In genomic region chr5:15602424-15602947, GRCm38 (mm10) we compare ENCODE assay signal across 19 mouse cellular contexts. TPM values are rescaled to one million over a fixed set of nuclear protein-coding genes. Genes with fewer than 3 reads are reported as not detected.
DNase-seq lines count a peak whose midpoint lies in the region; ATAC-seq and TF ChIP-seq lines count a peak whose summit lies in the region.
"Not testable (repeated sequence)": the region's sequence is repeated elsewhere in the genome, so short reads cannot be mapped to it uniquely, and the experiment has no call there.
"Had no signal": no experiment of that assay in that cellular context is flagged by ENCODE, and none has a peak within 500 bp of the region (broad histone marks: within the 10 kb centered on the region; RNA-seq: fewer than 3 reads in every experiment).

No protein-coding gene starts in this region.

- peak; percentile 41 for DNase-seq in MN1 (ENCODE audit: low spot score)
- peak; percentile 53 for DNase-seq in forebrain, embryonic 11.5 days (ENCODE audit: low spot score)
- peak; percentile 1 for DNase-seq in hindbrain, embryonic 11.5 days (ENCODE audit: low spot score)
- peak; percentile 5 for DNase-seq in lung, embryonic 14.5 days
- peak; percentile 1 for DNase-seq in retina, embryonic 14.5 days (ENCODE audit: low spot score)
- peak; percentile 2 for DNase-seq in yolk sac, embryonic 10.5 days (ENCODE audit: low spot score)

- not testable (repeated sequence) for H3K36me3 ChIP-seq in forebrain, embryonic 11.5 days (ENCODE audit: control insufficient read depth, insufficient read depth, low read length); heart, embryonic 12.5 days; hindbrain, embryonic 11.5 days (ENCODE audit: control insufficient read depth, insufficient read depth, low read length); lung, embryonic 14.5 days (ENCODE audit: insufficient read depth); midbrain, embryonic 12.5 days

- not testable (repeated sequence) for H3K9ac ChIP-seq in forebrain, embryonic 11.5 days (ENCODE audit: low read length); heart, embryonic 12.5 days; hindbrain, embryonic 11.5 days (ENCODE audit: low read depth, low read length); lung, embryonic 14.5 days; midbrain, embryonic 12.5 days (replicated peaks)

- ATAC-seq in forebrain, embryonic 11.5 days (replicated peaks; ENCODE audit: low FRiP score) = 0 out of 2 replicates have a peak, but pooled peaks have one; percentile 50
- ATAC-seq in heart, embryonic 12.5 days (ENCODE audit: insufficient number of reproducible peaks, low FRiP score) = 0 out of 2 replicates have a peak, but pooled peaks have one; percentile 43
- ATAC-seq in hindbrain, embryonic 11.5 days (ENCODE audit: low FRiP score); lung, embryonic 14.5 days (ENCODE audit: insufficient read depth): not testable (repeated sequence)
- ATAC-seq in midbrain, embryonic 12.5 days (ENCODE audit: low FRiP score, low read depth) = 0 out of 2 replicates have a peak, but pooled peaks have one; percentile 25

- H3K4me3 ChIP-seq in forebrain, embryonic 11.5 days (ENCODE audit: low read depth, low read length); heart, embryonic 12.5 days; hindbrain, embryonic 11.5 days (ENCODE audit: low read depth, low read length); lung, embryonic 14.5 days (ENCODE audit: low read depth, low read length); midbrain, embryonic 12.5 days: not testable (repeated sequence)

- H3K9me3 ChIP-seq in forebrain, embryonic 11.5 days (ENCODE audit: control insufficient read depth, low read length) = peaks cover 12% of the 10 kb centered on the region
- peaks cover 14% of the 10 kb centered on the region for H3K9me3 ChIP-seq in heart, embryonic 12.5 days (replicated peaks)
- H3K9me3 ChIP-seq in hindbrain, embryonic 11.5 days (ENCODE audit: control insufficient read depth, low read length) = peaks cover 12% of the 10 kb centered on the region
- peaks cover 12% of the 10 kb centered on the region; the same call in 1 of the 2 replicates for H3K9me3 ChIP-seq in lung, embryonic 14.5 days (ENCODE audit: low read depth, low read length)
- H3K9me3 ChIP-seq in midbrain, embryonic 12.5 days = peaks cover 25% of the 10 kb centered on the region

- not testable (repeated sequence) for H3K27ac ChIP-seq in forebrain, embryonic 11.5 days (ENCODE audit: low read depth, low read length); heart, embryonic 12.5 days (ENCODE audit: poor library complexity, severe bottlenecking); hindbrain, embryonic 11.5 days (ENCODE audit: low read depth, low read length); lung, embryonic 14.5 days (ENCODE audit: low read depth); midbrain, embryonic 12.5 days (replicated peaks)

- H3K4me2 ChIP-seq in forebrain, embryonic 11.5 days (ENCODE audit: low read depth, low read length, severe bottlenecking); heart, embryonic 12.5 days; hindbrain, embryonic 11.5 days (replicated peaks; ENCODE audit: low read depth, low read length); lung, embryonic 14.5 days; midbrain, embryonic 12.5 days (replicated peaks): not testable (repeated sequence)

- not testable (repeated sequence) for TF ChIP-seq CTCF in lung, embryonic 14.5 days (IDR thresholded peaks at IDR 0.05; ENCODE audit: low read depth)

- not testable (repeated sequence) for H3K4me1 ChIP-seq in forebrain, embryonic 11.5 days (replicated peaks; ENCODE audit: control insufficient read depth, insufficient read depth, low read length); heart, embryonic 12.5 days (replicated peaks); hindbrain, embryonic 11.5 days (replicated peaks; ENCODE audit: control insufficient read depth, insufficient read depth, low read length); lung, embryonic 14.5 days (ENCODE audit: insufficient read depth); midbrain, embryonic 12.5 days

- not testable (repeated sequence) for H3K27me3 ChIP-seq in forebrain, embryonic 11.5 days (ENCODE audit: control insufficient read depth, insufficient read depth, low read length); heart, embryonic 12.5 days (replicated peaks); hindbrain, embryonic 11.5 days (ENCODE audit: control insufficient read depth, insufficient read depth, low read length); lung, embryonic 14.5 days (ENCODE audit: insufficient read depth, low read length); midbrain, embryonic 12.5 days

- 64% methylated on average over 3 of the region's 3 CpGs for WGBS in forebrain, embryonic 11.5 days
- 50% methylated on average over 3 of the region's 3 CpGs for WGBS in heart, embryonic 12.5 days
- WGBS in hindbrain, embryonic 11.5 days = 65% methylated on average over 3 of the region's 3 CpGs
- WGBS in lung, embryonic 14.5 days = 57% methylated on average over 3 of the region's 3 CpGs
- 65% methylated on average over 3 of the region's 3 CpGs for WGBS in midbrain, embryonic 12.5 days

RNA-seq across cellular contexts. Expression of gene Speer4d, which starts 16.4 kb away (rescaled TPM):
- polyA plus RNA-seq in forebrain, embryonic 11.5 days (2014; fragmentation: Nextera tagmentation; extraction: Ambion mirVana) = not detected in 2 replicates
- 0.50 TPM in 1 of 2 replicates, not detected in the other for polyA plus RNA-seq in heart, embryonic 12.5 days (2016; fragmentation: Nextera tagmentation; extraction: Ambion mirVana)
- polyA plus RNA-seq in hindbrain, embryonic 11.5 days (2014; fragmentation: Nextera tagmentation; extraction: Ambion mirVana) = not detected in 2 replicates
- not detected in 2 replicates for polyA plus RNA-seq in lung, embryonic 14.5 days (2014; fragmentation: Nextera tagmentation; extraction: Ambion mirVana)
- not detected in 2 replicates for polyA plus RNA-seq in midbrain, embryonic 12.5 days (2016; fragmentation: Nextera tagmentation; extraction: Ambion mirVana)
- polyA plus RNA-seq: activated CD4-positive, CD25-positive, alpha-beta regulatory T cell, adult 4 months; embryonic facial prominence, embryonic 11.5 days; embryonic facial prominence, embryonic 14.5 days; forebrain, embryonic 10.5 days; forebrain, embryonic 14.5 days; G1E; gonadal fat pad, adult 2 months; heart, embryonic 15.5 days; hindbrain, embryonic 12.5 days; hindbrain, embryonic 15.5 days; intestine, embryonic 15.5 days had no signal

RNA-seq across cellular contexts. Expression of gene Gm21083, which starts 25.4 kb away (rescaled TPM):
- not detected in 2 replicates for polyA plus RNA-seq in forebrain, embryonic 11.5 days (2014; fragmentation: Nextera tagmentation; extraction: Ambion mirVana)
- polyA plus RNA-seq in heart, embryonic 12.5 days (2016; fragmentation: Nextera tagmentation; extraction: Ambion mirVana) = 0.47 TPM in 1 of 2 replicates, not detected in the other
- polyA plus RNA-seq in hindbrain, embryonic 11.5 days (2014; fragmentation: Nextera tagmentation; extraction: Ambion mirVana) = not detected in 2 replicates
- polyA plus RNA-seq in lung, embryonic 14.5 days (2014; fragmentation: Nextera tagmentation; extraction: Ambion mirVana) = not detected in 2 replicates
- polyA plus RNA-seq in midbrain, embryonic 12.5 days (2016; fragmentation: Nextera tagmentation; extraction: Ambion mirVana) = not detected in 2 replicates
- polyA plus RNA-seq: activated CD4-positive, CD25-positive, alpha-beta regulatory T cell, adult 4 months; embryonic facial prominence, embryonic 11.5 days; embryonic facial prominence, embryonic 14.5 days; forebrain, embryonic 10.5 days; forebrain, embryonic 14.5 days; G1E; gonadal fat pad, adult 2 months; hindbrain, embryonic 12.5 days; hindbrain, embryonic 15.5 days had no signal

RNA-seq across cellular contexts. Expression of gene 4930572O03Rik, which starts 54.4 kb away (rescaled TPM):
- polyA plus RNA-seq in forebrain, embryonic 11.5 days (2014; fragmentation: Nextera tagmentation; extraction: Ambion mirVana) = not detected in 2 replicates
- polyA plus RNA-seq in heart, embryonic 12.5 days (2016; fragmentation: Nextera tagmentation; extraction: Ambion mirVana) = not detected in 2 replicates
- polyA plus RNA-seq in hindbrain, embryonic 11.5 days (2014; fragmentation: Nextera tagmentation; extraction: Ambion mirVana) = not detected in 2 replicates
- not detected in 2 replicates for polyA plus RNA-seq in lung, embryonic 14.5 days (2014; fragmentation: Nextera tagmentation; extraction: Ambion mirVana)
- polyA plus RNA-seq in midbrain, embryonic 12.5 days (2016; fragmentation: Nextera tagmentation; extraction: Ambion mirVana) = not detected in 2 replicates
- polyA plus RNA-seq: activated CD4-positive, CD25-positive, alpha-beta regulatory T cell, adult 4 months; embryonic facial prominence, embryonic 11.5 days; embryonic facial prominence, embryonic 14.5 days; forebrain, embryonic 10.5 days; forebrain, embryonic 14.5 days; G1E; gonadal fat pad, adult 2 months; heart, embryonic 15.5 days; hindbrain, embryonic 12.5 days; hindbrain, embryonic 15.5 days; intestine, embryonic 15.5 days had no signal

Comparison
In these comparisons a context has a peak if more than half of its experiments do, and no peak if none do; other contexts are left out.
1. DNase-seq: peak in every context shown above with its lines; median percentile 53 in forebrain, embryonic 11.5 days; 41 in MN1; 5 in lung, embryonic 14.5 days; 2 in yolk sac, embryonic 10.5 days; 1 in hindbrain, embryonic 11.5 days; 1 in retina, embryonic 14.5 days.